Mouse (Mus musculus): ENCODE measurements around the gene Utp11.

- TF ChIP-seq CTCF (IDR thresholded peaks at IDR 0.05; ENCODE audit: insufficient read depth, low read depth, low read length) (no peak), POLR2A (IDR thresholded peaks at IDR 0.05; ENCODE audit: insufficient read depth, low read depth, low read length) (no peak)
Observed at GRCm38 (mm10) chr4:124659251-124660217, 33.9 kb downstream of the Utp11 start.
